Mouse (Mus musculus): ENCODE results near the gene Atrip.

DNA sequence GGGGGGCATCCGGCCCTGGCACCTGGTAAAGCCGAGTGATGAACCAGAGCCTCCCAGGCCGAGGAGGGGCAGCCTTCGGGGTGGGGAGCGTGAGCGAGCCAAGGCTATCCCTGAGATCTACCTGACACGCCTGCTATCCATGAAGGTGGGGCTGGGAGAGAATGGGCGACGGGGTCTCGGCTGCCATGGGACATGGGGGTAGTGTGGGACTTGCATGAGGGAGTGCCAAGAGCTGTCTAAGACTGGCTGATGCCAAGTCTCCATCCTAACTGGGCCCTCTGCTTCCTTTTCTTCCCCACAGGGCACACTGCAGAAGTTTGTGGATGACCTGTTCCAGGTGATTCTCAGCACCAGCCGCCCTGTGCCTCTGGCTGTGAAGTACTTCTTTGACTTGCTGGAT lies 40.4 kb upstream of the Atrip start:
- TF ChIP-seq POLR2A (IDR thresholded peaks at IDR 0.05; ENCODE audit: extremely low read depth, insufficient read depth, low read length) (no peak), CTCF (IDR thresholded peaks at IDR 0.05; ENCODE audit: low read depth, low read length) (no peak)

All from liver, adult 2 months (tissue).